Mouse (Mus musculus) liver, embryonic 14.5 days (tissue): ENCODE data around the gene Pramef6. TPM values are rescaled to one million over a fixed set of nuclear protein-coding genes. Genes with fewer than 3 reads are reported as not detected.
"Not testable (repeated sequence)": the region's sequence is repeated elsewhere in the genome, so short reads cannot be mapped to it uniquely, and the experiment has no call there.

Source experiments
- ATAC-seq: fragments of 200-750 bp; cut with Nextera tagmentation; 2 replicates; pipeline ENCODE4 v1.8.0; 2017; ENCODE audit warnings: moderate number of reproducible peaks, mild to moderate bottlenecking, moderate library complexity; ENCODE audit not compliant: insufficient read depth
- DNase-seq, 3 experiments: peaks; one replicate each; pipeline ENCODE4 v3.0.0-alpha.2; 2012 to 2013; ENCODE audit warnings: low read depth in 3 of 3, low spot score in 3 of 3
- H3K27ac ChIP-seq: fragments of 300-500 bp; sonication (generic); 2 replicates; pipeline ENCODE4 v1.5.1; 2014; ENCODE audit warnings: moderate library complexity, mild to moderate bottlenecking, control low read depth, inconsistent platforms
- H3K27me3 ChIP-seq: fragments of 300-500 bp; sonication (generic); 2 replicates; pipeline ENCODE4 v1.6.1; 2014; ENCODE audit warnings: mild to moderate bottlenecking, low read length, moderate library complexity; ENCODE audit not compliant: control insufficient read depth, insufficient read depth
- H3K36me3 ChIP-seq: fragments of 300-500 bp; sonication (generic); replicated peaks from 2 replicates; pipeline ENCODE4 v1.6.1; 2014; ENCODE audit warnings: low read depth; ENCODE audit not compliant: control insufficient read depth, insufficient read depth
- H3K4me1 ChIP-seq, 2 experiments: fragments of 200-500 bp in 1 of 2; fragments of 300-500 bp in 1 of 2; sonication (generic) in 1 of 2; replicated peaks; 2 replicates each; pipeline ENCODE4 v1.6.1; 2012 to 2014; ENCODE audit warnings: antibody characterized with exemption in 1 of 2, inconsistent platforms in 1 of 2, low read length in 1 of 2; ENCODE audit not compliant: control insufficient read depth in 2 of 2, insufficient read depth in 2 of 2
- H3K4me2 ChIP-seq: fragments of 300-500 bp; sonication (generic); 2 replicates; pipeline ENCODE4 v1.6.1; 2014; ENCODE audit warnings: low read depth, mild to moderate bottlenecking, control low read depth, moderate library complexity
- H3K4me3 ChIP-seq, 2 experiments: fragments of 200-500 bp in 1 of 2; fragments of 300-500 bp in 1 of 2; sonication (generic) in 1 of 2; 2 replicates each; pipeline ENCODE4 v1.5.1; 2012 to 2014; ENCODE audit warnings: low read depth in 2 of 2, low read length in 2 of 2, mild to moderate bottlenecking in 2 of 2, control low read depth in 1 of 2, inconsistent platforms in 1 of 2, moderate library complexity in 1 of 2; ENCODE audit not compliant: insufficient read depth in 1 of 2
- H3K9ac ChIP-seq: fragments of 300-500 bp; sonication (generic); replicated peaks from 2 replicates; pipeline ENCODE4 v1.6.1; 2014; ENCODE audit warnings: mild to moderate bottlenecking, control low read depth, moderate library complexity
- H3K9me3 ChIP-seq: fragments of 300-500 bp; sonication (generic); 2 replicates; pipeline ENCODE4 v1.6.1; 2016; ENCODE audit warnings: low read length, mixed read lengths; ENCODE audit not compliant: control insufficient read depth
- WGBS: fragments of 180-500 bp; shearing (Covaris S2); extraction: QIAGEN DNeasy Blood & Tissue Kit; methylation state at CpG from one replicate; pipeline ENCODE4 v1.1.7; 2014; ENCODE audit not compliant: insufficient replicate concordance; 5-methylcytosine and 5-hydroxymethylcytosine counted together
- polyA plus RNA-seq, 2 experiments: library from polyadenylated mRNA; depleted of rRNA in 1 of 2; stranded (reverse) in 1 of 2; unstranded in 1 of 2; fragments of >200 nt; fragmentation: Nextera tagmentation in 1 of 2; extraction: Ambion mirVana in 1 of 2; gene quantifications; 2 replicates each; pipeline versions ENCODE4 v1.2.1 to v1.2.3; 2012 to 2014

Gene Pramef6
- polyA plus RNA-seq (2012; rRNA removed) = not detected in 2 replicates
- polyA plus RNA-seq (2014; fragmentation: Nextera tagmentation; extraction: Ambion mirVana) = not detected in 2 replicates

- WGBS = 52% methylated on average over 1 of the region's 1 CpGs
- H3K36me3 ChIP-seq, H3K9ac ChIP-seq, H3K4me2 ChIP-seq, DNase-seq, H3K4me1 ChIP-seq, H3K27me3 ChIP-seq, H3K4me3 ChIP-seq, ATAC-seq, H3K27ac ChIP-seq, H3K9me3 ChIP-seq: not testable (repeated sequence)
These were observed at the start of gene Pramef6 for GRCm38 (mm10) chr4:143900280-143900679. Gene Pramef6, minus strand, starts transcription at chr4:143900380.

DNA sequence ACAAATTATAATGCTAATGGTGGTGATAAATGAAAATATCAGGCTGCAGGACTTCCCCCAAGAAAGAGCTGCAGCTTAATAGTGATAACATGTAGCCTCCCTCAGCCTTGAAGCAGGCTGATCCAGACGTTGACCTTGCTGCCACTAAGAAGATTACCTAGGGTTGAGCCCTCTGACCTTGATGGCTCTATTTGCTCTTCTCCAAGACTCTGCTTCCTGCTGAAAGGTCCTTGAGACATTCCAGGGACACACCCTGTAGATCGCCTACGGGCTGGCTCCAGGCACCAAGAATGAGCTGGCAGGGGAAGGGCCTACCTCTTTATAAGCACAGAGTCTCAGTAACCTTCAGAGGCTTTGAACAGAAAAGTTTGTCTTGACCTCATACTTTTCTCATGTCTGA lies 5.8 kb downstream of the Pramef6 start:
- not testable (repeated sequence) for H3K4me3 ChIP-seq, H3K36me3 ChIP-seq, ATAC-seq, H3K27ac ChIP-seq, H3K27me3 ChIP-seq, H3K9ac ChIP-seq, DNase-seq, H3K4me2 ChIP-seq, H3K4me1 ChIP-seq, H3K9me3 ChIP-seq
- 80% methylated on average over 3 of the region's 3 CpGs for WGBS

GRCm38 (mm10) chr4:143882371-143882770 lies 17.8 kb downstream of the Pramef6 start:
- not testable (repeated sequence) for DNase-seq, H3K9me3 ChIP-seq, H3K4me2 ChIP-seq, H3K4me3 ChIP-seq, ATAC-seq, H3K36me3 ChIP-seq, H3K4me1 ChIP-seq, H3K27me3 ChIP-seq, H3K27ac ChIP-seq, H3K9ac ChIP-seq
- 39% methylated on average over 1 of the region's 1 CpGs for WGBS

- H3K9me3 ChIP-seq, H3K27ac ChIP-seq, H3K4me3 ChIP-seq, DNase-seq, H3K4me1 ChIP-seq, H3K27me3 ChIP-seq, H3K4me2 ChIP-seq, ATAC-seq, H3K36me3 ChIP-seq, H3K9ac ChIP-seq: not testable (repeated sequence)
These were observed 54.0 kb downstream of the Pramef6 start, which contains the start of gene Gm13103 for GRCm38 (mm10) chr4:143846197-143846596. Gene Gm13103, plus strand, starts transcription at chr4:143846497.

Other genes with a start within 250 kb of the Pramef6 start
- gene Gm13088, start 243.1 kb downstream of the Pramef6 start, polyA plus RNA-seq (2012; rRNA removed) = not detected in 2 replicates
- gene Gm13088, start 243.1 kb downstream of the Pramef6 start, polyA plus RNA-seq (2014; fragmentation: Nextera tagmentation; extraction: Ambion mirVana) = not detected in 2 replicates
- gene Gm13089, start 197.7 kb downstream of the Pramef6 start, polyA plus RNA-seq (2012; rRNA removed) = not detected in 2 replicates
- gene Gm13089, start 197.7 kb downstream of the Pramef6 start, polyA plus RNA-seq (2014; fragmentation: Nextera tagmentation; extraction: Ambion mirVana) = not detected in 2 replicates
- not detected in 2 replicates for gene Gm13078, start 180.9 kb downstream of the Pramef6 start, polyA plus RNA-seq (2012; rRNA removed)
- gene Gm13078, start 180.9 kb downstream of the Pramef6 start, polyA plus RNA-seq (2014; fragmentation: Nextera tagmentation; extraction: Ambion mirVana) = not detected in 2 replicates
- not detected in 2 replicates for gene Gm13023, start 111.0 kb downstream of the Pramef6 start, polyA plus RNA-seq (2012; rRNA removed)
- not detected in 2 replicates for gene Gm13023, start 111.0 kb downstream of the Pramef6 start, polyA plus RNA-seq (2014; fragmentation: Nextera tagmentation; extraction: Ambion mirVana)
- not detected in 2 replicates for gene Gm13084, start 84.3 kb downstream of the Pramef6 start, polyA plus RNA-seq (2012; rRNA removed)
- gene Gm13084, start 84.3 kb downstream of the Pramef6 start, polyA plus RNA-seq (2014; fragmentation: Nextera tagmentation; extraction: Ambion mirVana) = not detected in 2 replicates
- not detected in 2 replicates for gene Gm13103, start 53.9 kb downstream of the Pramef6 start, polyA plus RNA-seq (2012; rRNA removed)
- not detected in 2 replicates for gene Gm13103, start 53.9 kb downstream of the Pramef6 start, polyA plus RNA-seq (2014; fragmentation: Nextera tagmentation; extraction: Ambion mirVana)
- not detected in 2 replicates for gene Pramef25, start 50.6 kb upstream of the Pramef6 start, polyA plus RNA-seq (2012; rRNA removed)
- gene Pramef25, start 50.6 kb upstream of the Pramef6 start, polyA plus RNA-seq (2014; fragmentation: Nextera tagmentation; extraction: Ambion mirVana) = not detected in 2 replicates
- not detected in 2 replicates for gene Gm13101, start 66.6 kb upstream of the Pramef6 start, polyA plus RNA-seq (2012; rRNA removed)
- not detected in 2 replicates for gene Gm13101, start 66.6 kb upstream of the Pramef6 start, polyA plus RNA-seq (2014; fragmentation: Nextera tagmentation; extraction: Ambion mirVana)
- gene Pramef17, start 94.0 kb upstream of the Pramef6 start, polyA plus RNA-seq (2012; rRNA removed) = not detected in 2 replicates
- not detected in 2 replicates for gene Pramef17, start 94.0 kb upstream of the Pramef6 start, polyA plus RNA-seq (2014; fragmentation: Nextera tagmentation; extraction: Ambion mirVana)
- not detected in 2 replicates for gene Pramel4, start 158.7 kb upstream of the Pramef6 start, polyA plus RNA-seq (2012; rRNA removed)
- not detected in 2 replicates for gene Pramel4, start 158.7 kb upstream of the Pramef6 start, polyA plus RNA-seq (2014; fragmentation: Nextera tagmentation; extraction: Ambion mirVana)
- gene Gm13102, start 206.1 kb upstream of the Pramef6 start, polyA plus RNA-seq (2012; rRNA removed) = not detected in 2 replicates
- not detected in 2 replicates for gene Gm13102, start 206.1 kb upstream of the Pramef6 start, polyA plus RNA-seq (2014; fragmentation: Nextera tagmentation; extraction: Ambion mirVana)